Mouse (Mus musculus) stomach, postnatal 0 days (tissue): ENCODE measurements at regions not wholly inside any gene's neighbourhood (a gene's known extent, or its start where the extent isn't known, plus 50 kb on each side); places are given as distances from the start of the nearest gene placed in this dataset.
A peak's percentile ranks its signal among the peaks of the same experiment; 100 is the strongest.

Source experiments
- ATAC-seq: fragments of 200-750 bp; cut with Nextera tagmentation; 2 replicates; pipeline ENCODE4 v1.8.0; 2017; ENCODE audit not compliant: low FRiP score, low TSS enrichment
- DNase-seq: peaks from one replicate; pipeline ENCODE4 v3.0.0-alpha.2; 2016; ENCODE audit warnings: low spot score
- H3K27ac ChIP-seq: fragments of 300-500 bp; sonication (generic); replicated peaks from 2 replicates; pipeline ENCODE4 v1.5.1; 2014; ENCODE audit warnings: mild to moderate bottlenecking, control low read depth
- H3K27me3 ChIP-seq: fragments of 300-500 bp; sonication (generic); 2 replicates; pipeline ENCODE4 v1.6.1; 2014; ENCODE audit warnings: low read length; ENCODE audit not compliant: control insufficient read depth, insufficient read depth
- H3K36me3 ChIP-seq: fragments of 300-500 bp; sonication (generic); 2 replicates; pipeline ENCODE4 v1.6.1; 2014; ENCODE audit warnings: low read length, mixed read lengths; ENCODE audit not compliant: control insufficient read depth, insufficient read depth
- H3K4me1 ChIP-seq: fragments of 300-500 bp; sonication (generic); replicated peaks from 2 replicates; pipeline ENCODE4 v1.6.1; 2014; ENCODE audit warnings: antibody characterized with exemption; ENCODE audit not compliant: control insufficient read depth, insufficient read depth
- H3K4me2 ChIP-seq: fragments of 300-500 bp; sonication (generic); replicated peaks from 2 replicates; pipeline ENCODE4 v1.6.1; 2014; ENCODE audit warnings: low read depth, mild to moderate bottlenecking, control low read depth, moderate library complexity
- H3K4me3 ChIP-seq: fragments of 300-500 bp; sonication (generic); 2 replicates; pipeline ENCODE4 v1.5.1; 2014; ENCODE audit warnings: low read depth, low read length, control low read depth
- H3K9ac ChIP-seq: fragments of 300-500 bp; sonication (generic); 2 replicates; pipeline ENCODE4 v1.6.1; 2014; ENCODE audit warnings: mild to moderate bottlenecking, low read length, control low read depth, mixed read lengths
- H3K9me3 ChIP-seq: fragments of 300-500 bp; sonication (generic); 2 replicates; pipeline ENCODE4 v1.6.1; 2016; ENCODE audit warnings: low read length; ENCODE audit not compliant: control insufficient read depth
- CTCF ChIP-seq: IDR thresholded peaks from 2 replicates; pipeline ENCODE4 v1.5.1; 2016; ENCODE audit warnings: antibody characterized with exemption, low read depth, mild to moderate bottlenecking, moderate library complexity
- EP300 ChIP-seq: optimal IDR thresholded peaks from 2 replicates; pipeline ENCODE3; 2016; ENCODE audit warnings: antibody characterized with exemption
- WGBS: fragments of 180-500 bp; shearing (Covaris S2); extraction: QIAGEN DNeasy Blood & Tissue Kit; methylation state at CpG from one replicate; pipeline ENCODE4 v1.1.7; 2014; 5-methylcytosine and 5-hydroxymethylcytosine counted together

DNA sequence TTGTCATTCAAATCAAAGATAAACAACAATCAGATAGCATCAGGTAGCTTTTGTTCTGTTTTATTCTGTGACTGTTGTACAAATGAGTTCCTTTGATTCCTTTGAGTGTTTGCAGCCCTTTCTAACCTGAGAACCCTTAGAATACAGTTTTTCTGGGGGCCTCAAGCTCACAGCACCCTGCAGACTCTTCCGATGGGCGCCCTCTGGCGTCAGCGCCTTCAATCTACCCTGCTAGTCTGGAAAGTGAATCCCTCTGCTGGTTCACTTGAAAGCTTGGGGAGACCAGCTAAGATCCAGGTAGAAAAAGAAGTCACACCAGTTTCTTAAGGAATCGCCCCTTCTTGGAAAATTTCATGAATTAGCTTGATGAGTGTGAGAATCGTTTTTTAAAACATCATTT, 253.8 kb upstream of the Nt5e start:
- Histone ChIP-seq H3K36me3 (no peaks in the 10 kb centered on the region), H3K9ac (no peak overlapping the region), H3K9me3 (no peaks in the 10 kb centered on the region), H3K27me3 (no peaks in the 10 kb centered on the region), H3K4me1 (no peaks in the 10 kb centered on the region), H3K4me3 (no peak overlapping the region), H3K4me2 (no peak overlapping the region), H3K27ac (no peak overlapping the region)
- DNase-seq (peak; percentile 38), ATAC-seq (no peak)
- 11% methylated on average over 6 of the region's 6 CpGs for WGBS
- TF ChIP-seq EP300: no peak
- peak; percentile 74 for TF ChIP-seq CTCF

DNA sequence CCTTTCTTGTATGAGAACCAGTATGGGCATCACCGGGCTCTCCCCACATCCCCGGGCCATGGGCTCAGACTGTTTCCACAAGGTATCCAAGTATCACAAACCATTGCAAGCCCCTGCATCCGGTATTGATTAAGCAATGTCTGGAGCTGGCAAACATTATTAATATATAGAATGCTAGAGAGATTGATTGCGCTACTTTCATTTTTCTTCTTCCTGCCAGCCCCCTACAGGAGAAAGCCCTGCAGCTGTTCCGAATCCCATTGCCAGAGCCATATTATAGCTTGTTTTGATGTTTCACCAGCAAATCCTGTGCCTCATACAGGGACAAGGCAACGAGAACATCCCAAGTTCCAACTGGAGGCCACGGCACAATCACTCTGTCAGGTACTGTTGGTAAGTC, 253.4 kb upstream of the Nt5e start:
- Histone ChIP-seq H3K4me2 (no peak overlapping the region), H3K4me1 (no peaks in the 10 kb centered on the region), H3K9ac (no peak overlapping the region), H3K9me3 (no peaks in the 10 kb centered on the region), H3K36me3 (no peaks in the 10 kb centered on the region), H3K4me3 (no peak overlapping the region), H3K27ac (no peak overlapping the region), H3K27me3 (no peaks in the 10 kb centered on the region)
- no peak for TF ChIP-seq EP300
- no peak for TF ChIP-seq CTCF
- DNase-seq: no peak
- 82% methylated on average over 7 of the region's 7 CpGs for WGBS
- no peak for ATAC-seq

GRCm38 (mm10) chr9:88082931-88083479, 244.0 kb upstream of the Nt5e start:
- WGBS: 37% methylated on average over 5 of the region's 5 CpGs
- Histone ChIP-seq H3K27ac (no peak overlapping the region), H3K9ac (no peak overlapping the region)

GRCm38 (mm10) chr9:88085181-88085816, 241.7 kb upstream of the Nt5e start:
- ATAC-seq: no peak
- H3K27ac ChIP-seq: no peak overlapping the region
- no peak overlapping the region for H3K4me2 ChIP-seq
- WGBS: 83% methylated on average over 11 of the region's 11 CpGs
- no peaks in the 10 kb centered on the region; the same call in 1 of the 2 replicates for H3K4me1 ChIP-seq
- no peaks in the 10 kb centered on the region for H3K36me3 ChIP-seq
- no peaks in the 10 kb centered on the region for H3K9me3 ChIP-seq
- H3K4me3 ChIP-seq: no peak overlapping the region
- TF ChIP-seq EP300 (no peak), CTCF (no peak)
- no peak for DNase-seq
- H3K27me3 ChIP-seq: no peaks in the 10 kb centered on the region
- H3K9ac ChIP-seq: no peak overlapping the region

More at GRCm38 (mm10) chr9:88082931-88083479, 244.0 kb upstream of the Nt5e start:
- Histone ChIP-seq H3K9me3 (no peaks in the 10 kb centered on the region), H3K4me3 (no peak overlapping the region), H3K36me3 (no peaks in the 10 kb centered on the region), H3K4me1 (no peaks in the 10 kb centered on the region; the same call in 1 of the 2 replicates), H3K27me3 (no peaks in the 10 kb centered on the region), H3K4me2 (no peak overlapping the region)
- DNase-seq: no peak
- ATAC-seq: no peak
- no peak for TF ChIP-seq CTCF
- no peak for TF ChIP-seq EP300

DNA sequence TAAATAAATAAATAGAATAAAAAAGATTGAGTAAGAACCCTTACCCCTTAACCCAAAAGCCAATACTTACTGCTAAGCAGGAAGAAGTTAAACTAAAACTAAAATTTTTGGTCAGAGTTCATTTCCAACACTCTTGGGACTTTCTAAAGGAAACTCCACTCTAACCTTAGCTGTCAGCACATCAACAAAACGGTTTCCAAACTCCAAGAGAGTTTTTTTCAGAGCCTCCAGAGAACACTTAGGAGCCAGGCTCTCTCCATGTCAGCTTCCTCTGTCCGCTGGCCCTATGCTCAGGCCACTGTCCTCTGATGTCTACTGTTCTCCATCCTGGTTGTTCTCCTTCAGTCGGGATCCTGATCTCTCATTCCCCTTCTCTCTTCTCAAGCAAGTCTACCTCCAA, 241.1 kb upstream of the Nt5e start:
- no peaks in the 10 kb centered on the region for H3K27me3 ChIP-seq
- no peak overlapping the region for H3K27ac ChIP-seq
- H3K9me3 ChIP-seq: no peaks in the 10 kb centered on the region
- no peak overlapping the region for H3K4me2 ChIP-seq
- H3K4me3 ChIP-seq: no peak overlapping the region
- H3K36me3 ChIP-seq: no peaks in the 10 kb centered on the region
- no peak for TF ChIP-seq CTCF
- 74% methylated on average over 3 of the region's 3 CpGs for WGBS
- DNase-seq: no peak
- no peak overlapping the region for H3K9ac ChIP-seq
- no peaks in the 10 kb centered on the region; the same call in 1 of the 2 replicates for H3K4me1 ChIP-seq
- ATAC-seq: no peak

DNA sequence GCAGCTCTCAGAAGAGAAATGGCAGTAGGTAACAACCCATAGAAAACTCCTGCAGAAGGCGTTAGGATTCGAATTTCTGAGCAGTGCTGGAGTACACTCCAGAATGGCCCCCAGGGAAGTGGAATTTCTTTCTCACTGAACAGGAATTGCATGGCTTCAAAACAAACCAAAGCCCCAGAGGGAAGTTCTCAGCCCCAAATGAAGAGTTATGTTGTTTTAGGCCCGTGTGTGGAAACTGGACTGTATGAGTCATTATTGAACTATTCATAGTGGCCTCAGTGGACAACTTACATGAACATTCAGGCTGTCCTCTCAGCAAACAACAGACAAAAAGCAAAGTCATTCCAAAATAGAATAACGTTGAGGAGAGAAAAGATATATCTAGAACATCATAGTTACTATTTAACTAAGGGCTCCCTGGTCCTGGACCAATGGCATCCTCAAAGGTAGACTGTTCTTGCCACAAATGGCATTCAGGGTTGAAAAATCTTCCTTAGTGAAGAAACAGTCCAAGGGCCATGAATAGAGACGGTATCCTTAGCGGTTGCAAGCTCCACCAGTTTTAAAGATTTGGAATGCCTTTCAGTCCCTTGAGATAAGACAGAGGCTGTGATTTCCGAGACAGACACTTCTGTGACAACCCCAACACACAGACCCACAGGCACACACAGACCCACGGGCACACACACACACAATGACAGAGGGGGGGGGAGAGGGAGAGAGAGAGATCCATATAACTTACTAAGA, 235.0 kb upstream of the Nt5e start:
- H3K36me3 ChIP-seq: no peaks in the 10 kb centered on the region
- H3K9ac ChIP-seq: no peak overlapping the region
- no peak overlapping the region for H3K4me2 ChIP-seq
- H3K4me3 ChIP-seq: no peak overlapping the region
- H3K9me3 ChIP-seq: no peaks in the 10 kb centered on the region
- 60% methylated on average over 8 of the region's 8 CpGs for WGBS
- H3K4me1 ChIP-seq: no peaks in the 10 kb centered on the region
- DNase-seq: no peak
- no peak overlapping the region for H3K27ac ChIP-seq
- no peak for ATAC-seq
- 0 out of 2 replicates have a peak, but pooled peaks cover 2% of the 10 kb centered on the region for H3K27me3 ChIP-seq
- TF ChIP-seq EP300 (no peak), CTCF (no peak)
